Mouse (Mus musculus): ENCODE results near the gene Vti1b.

GRCm38 (mm10) chr12:79211447-79211846 is 39.0 kb upstream of the Vti1b start:
- TF ChIP-seq CTCF (IDR thresholded peaks at IDR 0.05; ENCODE audit: control insufficient read depth, insufficient read depth, insufficient read length) (no peak), MAX (IDR thresholded peaks at IDR 0.05) (no peak)

Data from C2C12 (cell line).